Mouse (Mus musculus): ENCODE results near the gene Rasl10b. TPM values are rescaled to one million over a fixed set of nuclear protein-coding genes. Genes with fewer than 3 reads are reported as not detected.

Gene Rasl10b
- total RNA-seq, 2 experiments from 2014 or later, result 0.32 to 0.59 TPM

- DNase-seq, result peak; percentile 32
Observed at GRCm38 (mm10) chr11:83465976-83466375, 57.0 kb downstream of the Rasl10b start.

- DNase-seq, result peak; percentile 80
Observed at GRCm38 (mm10) chr11:83467120-83467652, 58.2 kb downstream of the Rasl10b start.

GRCm38 (mm10) chr11:83468765-83469164 lies 59.8 kb downstream of the Rasl10b start:
- no peak for DNase-seq

Other genes with a start within 250 kb of the Rasl10b start
- gene Slfn4, start 234.0 kb upstream of the Rasl10b start, total RNA-seq (2021), result under 1 TPM in 1 of 2 experiments, not detected in 1; 0.08 TPM
- gene Slfn3, start 217.8 kb upstream of the Rasl10b start, total RNA-seq (2021), result 1 to 10 TPM; 1.2 to 1.3 TPM
- gene Slfn14, start 122.4 kb upstream of the Rasl10b start, total RNA-seq (2021), result not detected
- gene Ap2b1, start 110.1 kb upstream of the Rasl10b start, total RNA-seq (2021), result 10 to 100 TPM; 30.1 to 32.3 TPM
- 10 to 100 TPM in 1 of 2 experiments, 1 to 10 TPM in 1; 9.0 to 11.9 TPM for gene Pex12, start 106.6 kb upstream of the Rasl10b start, total RNA-seq (2021)
- gene Gas2l2, start 20.3 kb downstream of the Rasl10b start, total RNA-seq (2021), result not detected
- not detected for gene 1700020L24Rik, start 28.5 kb downstream of the Rasl10b start, total RNA-seq (2021)
- gene Mmp28, start 53.9 kb downstream of the Rasl10b start, total RNA-seq (2021), result 1 to 10 TPM; 2.5 to 4.5 TPM
- 10 to 100 TPM; 20.2 to 24.3 TPM for gene Taf15, start 63.9 kb downstream of the Rasl10b start, total RNA-seq (2021)
- gene Heatr9, start 113.0 kb downstream of the Rasl10b start, total RNA-seq (2021), result not detected
- gene Ccl5, start 121.4 kb downstream of the Rasl10b start, total RNA-seq (2021), result not detected
- gene Ccl9, start 169.5 kb downstream of the Rasl10b start, total RNA-seq (2021), result 1 to 10 TPM; 4.0 to 5.0 TPM
- gene Ccl6, start 183.9 kb downstream of the Rasl10b start, total RNA-seq (2021), result 1 to 10 TPM; 4.7 to 8.4 TPM
- not detected for gene Rpl9-ps1, start 236.5 kb downstream of the Rasl10b start, total RNA-seq (2021)
- gene Ccl3, start 240.2 kb downstream of the Rasl10b start, total RNA-seq (2021), result not detected

Measured in gastrocnemius, postnatal 25 days (tissue).